Mouse (Mus musculus): ENCODE results near the gene Saa3.
"Not testable (repeated sequence)": the region's sequence is repeated elsewhere in the genome, so short reads cannot be mapped to it uniquely, and the experiment has no call there.

Gene Saa3

GRCm38 (mm10) chr7:46715600-46715999 is at the start of gene Saa3:
Gene Saa3 (minus strand): TSS chr7:46715700.
- DNase-seq (ENCODE audit: low spot score), result no peak

GRCm38 (mm10) chr7:46764672-46765071 is 49.2 kb upstream of the Saa3 start:
- no peak for DNase-seq (ENCODE audit: low spot score)

- DNase-seq (ENCODE audit: low spot score), result no peak
These were observed 47.1 kb upstream of the Saa3 start for GRCm38 (mm10) chr7:46762601-46763000.

- no peak for DNase-seq (ENCODE audit: low spot score)
These were observed 45.7 kb upstream of the Saa3 start for GRCm38 (mm10) chr7:46761049-46761795.

DNA sequence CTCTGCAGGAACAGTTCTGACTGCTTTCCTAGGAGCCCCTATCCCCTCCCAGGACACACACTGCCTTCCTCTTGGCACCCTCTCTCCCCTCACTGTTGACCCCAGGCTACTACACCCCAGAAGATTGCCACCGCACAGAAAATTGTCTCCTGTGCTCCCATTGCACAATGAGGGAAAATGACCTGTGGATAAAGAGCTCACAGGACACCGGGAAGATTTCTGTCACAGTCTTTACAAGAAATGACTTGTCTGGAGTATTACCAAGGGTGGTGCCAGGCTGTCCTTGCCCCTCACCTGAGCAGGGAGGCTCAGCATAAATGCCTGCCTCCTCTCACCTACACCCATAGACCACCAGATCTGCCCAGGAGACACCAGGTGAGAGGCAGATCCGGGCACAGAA is 36.0 kb upstream of the Saa3 start, which contains the start of gene Saa2:
Gene Saa2 (plus strand): TSS at position 301 of the 400 bp plus-strand sequence.
- no peak for DNase-seq (ENCODE audit: low spot score)

DNA sequence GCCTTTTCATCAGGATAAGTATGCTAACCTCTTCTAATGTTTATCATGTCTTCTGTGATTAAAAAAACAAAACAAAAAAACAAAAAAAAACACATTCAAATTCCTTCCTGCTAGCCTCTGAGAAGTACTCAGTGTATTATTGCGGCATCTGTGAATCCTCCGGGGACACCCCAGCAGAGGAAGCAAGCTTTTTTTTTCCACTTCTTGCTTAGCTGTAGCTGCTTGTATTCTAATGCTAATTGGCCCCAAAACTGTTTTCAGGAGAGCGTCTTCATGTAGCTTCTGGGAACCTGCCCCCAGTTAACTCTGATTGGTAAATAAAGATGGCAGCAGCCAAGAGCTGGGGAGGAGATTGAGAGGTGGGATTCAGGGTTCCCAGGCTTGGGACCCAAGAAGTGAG is 33.0 kb upstream of the Saa3 start:
- DNase-seq (ENCODE audit: low spot score), result no peak

GRCm38 (mm10) chr7:46746381-46746780 is 30.9 kb upstream of the Saa3 start:
- DNase-seq (ENCODE audit: low spot score), result no peak

- DNase-seq (ENCODE audit: low spot score), result no peak
These were observed 30.3 kb upstream of the Saa3 start for GRCm38 (mm10) chr7:46745816-46746215.

GRCm38 (mm10) chr7:46742880-46743279 is 27.4 kb upstream of the Saa3 start, which contains the start of gene Saa1:
Gene Saa1 (minus strand): TSS chr7:46742980.
- not testable (repeated sequence) for DNase-seq (ENCODE audit: low spot score)

DNA sequence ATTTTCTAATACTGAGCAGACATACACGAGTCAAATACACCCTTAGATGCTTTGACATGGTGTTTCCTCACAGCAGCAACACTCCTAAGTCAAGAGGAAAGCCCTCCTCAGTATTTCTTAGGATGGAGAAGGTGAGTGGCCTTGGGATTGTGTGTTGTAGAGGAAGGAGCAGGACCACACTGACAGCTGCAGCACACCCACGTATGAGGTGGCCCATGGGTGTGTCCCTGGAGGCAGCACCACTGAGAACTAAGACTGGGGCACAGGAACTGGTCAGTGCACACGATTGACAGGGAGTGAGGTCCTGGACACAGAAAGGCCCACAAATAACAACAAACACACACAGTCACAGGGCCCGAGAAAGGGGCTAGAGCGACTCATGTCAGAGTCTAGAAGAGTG is 24.5 kb upstream of the Saa3 start:
- not testable (repeated sequence) for DNase-seq (ENCODE audit: low spot score)

DNA sequence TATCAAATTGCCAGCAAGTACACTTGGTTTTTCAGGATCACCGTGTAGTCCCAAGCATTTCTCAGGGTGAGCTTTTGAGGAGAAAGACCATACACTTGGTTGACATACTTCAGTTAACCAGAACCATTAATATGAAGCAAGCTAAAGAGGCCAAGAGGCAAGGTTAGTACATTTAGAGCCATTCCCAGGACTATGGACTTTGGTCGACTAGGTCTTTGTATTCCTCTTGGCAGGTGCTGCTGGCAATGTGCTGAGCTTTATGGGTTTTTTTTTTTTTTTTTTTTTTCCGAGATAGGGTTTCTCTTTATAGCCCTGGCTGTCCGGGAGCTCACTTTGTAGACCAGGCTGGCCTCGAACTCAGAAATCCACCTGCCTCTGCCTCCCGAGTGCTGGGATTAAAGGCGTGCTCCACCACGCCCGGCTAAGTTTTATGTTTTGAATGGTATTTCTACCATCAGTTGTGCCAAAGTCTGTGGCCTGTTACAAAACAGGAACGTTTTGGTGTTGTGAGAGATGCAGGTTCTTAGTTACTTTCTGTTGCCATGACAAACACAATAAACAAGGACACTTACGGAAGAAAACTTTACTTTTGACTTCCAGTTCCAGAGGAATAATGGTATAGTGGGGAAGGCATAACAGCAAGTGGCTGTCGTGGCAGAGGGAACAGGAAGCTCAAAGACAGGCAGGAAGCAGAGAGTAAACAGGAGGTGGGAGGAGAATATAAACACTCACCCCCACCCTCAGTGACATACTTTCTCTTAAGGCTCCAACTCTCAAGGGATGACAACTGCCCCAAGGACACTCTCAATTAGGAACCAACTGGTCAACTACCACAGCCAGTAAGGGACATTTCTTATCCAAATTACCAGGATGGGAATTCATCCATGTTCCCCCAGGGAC is 23.3 kb upstream of the Saa3 start:
- no peak for DNase-seq (ENCODE audit: low spot score)

DNA sequence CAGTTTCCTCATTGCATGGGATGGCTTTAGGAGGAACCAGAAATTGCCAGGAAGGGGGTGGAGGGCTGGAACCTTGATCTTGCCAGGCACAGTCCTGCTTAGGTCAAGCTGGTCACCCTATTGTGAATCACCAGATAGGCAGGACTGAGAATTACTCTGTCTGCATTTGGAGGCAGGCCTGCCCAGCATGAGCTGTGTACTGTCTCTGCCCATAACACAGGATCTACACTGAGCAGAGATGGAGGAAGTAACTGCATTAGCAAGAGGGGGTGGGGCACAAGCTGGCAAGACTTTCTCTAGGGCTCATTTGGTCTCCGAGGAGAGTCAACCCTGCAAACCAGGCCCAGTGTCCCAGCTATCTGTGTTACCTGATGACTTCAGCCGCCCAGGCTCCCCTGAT is 19.5 kb upstream of the Saa3 start:
- DNase-seq (ENCODE audit: low spot score), result no peak

- DNase-seq (ENCODE audit: low spot score), result no peak
These were observed 17.0 kb upstream of the Saa3 start, which contains the start of gene Saa4 for GRCm38 (mm10) chr7:46732458-46732857. Gene Saa4 (minus strand): TSS chr7:46732603.

- no peak for DNase-seq (ENCODE audit: low spot score)
These were observed 12.1 kb upstream of the Saa3 start for GRCm38 (mm10) chr7:46727584-46727983.

DNA sequence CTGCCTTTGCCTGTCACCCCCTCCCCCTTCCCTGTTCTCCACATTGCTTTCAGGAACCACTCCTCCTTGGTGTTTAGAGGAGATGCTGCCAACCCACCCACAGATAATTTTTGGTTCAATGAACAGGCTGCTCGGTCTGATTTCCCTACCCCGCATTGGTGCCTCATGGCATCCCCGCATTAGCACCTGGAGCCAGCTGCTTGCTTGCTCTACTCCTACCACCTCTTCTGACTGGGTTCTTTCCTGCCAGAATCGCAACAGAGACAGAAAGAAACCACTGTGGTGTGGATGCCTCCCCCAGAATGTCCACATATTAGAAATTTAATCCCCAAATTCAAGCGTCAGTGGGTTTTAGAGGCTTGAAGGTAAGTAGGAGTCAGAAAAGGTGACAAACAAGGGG is 8.9 kb upstream of the Saa3 start:
- no peak for DNase-seq (ENCODE audit: low spot score)

GRCm38 (mm10) chr7:46723849-46724248 is 8.3 kb upstream of the Saa3 start:
- no peak for DNase-seq (ENCODE audit: low spot score)

DNA sequence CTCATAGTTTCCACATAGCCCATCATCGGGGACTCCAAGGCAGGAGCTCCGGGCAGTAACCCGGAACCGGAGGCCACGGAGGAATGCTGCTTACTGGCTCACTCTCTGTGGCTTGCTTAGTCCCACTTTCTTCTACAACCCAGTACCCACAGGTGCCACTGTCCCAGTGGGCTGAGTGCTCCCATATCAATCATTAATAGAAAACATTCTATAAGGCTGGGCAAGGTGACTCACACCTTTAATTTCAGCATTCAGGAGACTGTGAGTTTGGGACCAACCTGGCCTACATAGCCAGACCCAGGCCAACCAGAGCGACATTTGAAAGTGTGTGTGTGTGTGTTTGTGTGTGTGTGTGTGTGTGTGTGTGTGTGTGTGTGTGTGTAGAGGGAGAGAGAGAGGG is 7.9 kb upstream of the Saa3 start:
- DNase-seq (ENCODE audit: low spot score), result no peak

GRCm38 (mm10) chr7:46720460-46720859 is 5.0 kb upstream of the Saa3 start:
- no peak for DNase-seq (ENCODE audit: low spot score)

- no peak for DNase-seq (ENCODE audit: low spot score)
These were observed 4.0 kb upstream of the Saa3 start for GRCm38 (mm10) chr7:46719526-46719925.

DNA sequence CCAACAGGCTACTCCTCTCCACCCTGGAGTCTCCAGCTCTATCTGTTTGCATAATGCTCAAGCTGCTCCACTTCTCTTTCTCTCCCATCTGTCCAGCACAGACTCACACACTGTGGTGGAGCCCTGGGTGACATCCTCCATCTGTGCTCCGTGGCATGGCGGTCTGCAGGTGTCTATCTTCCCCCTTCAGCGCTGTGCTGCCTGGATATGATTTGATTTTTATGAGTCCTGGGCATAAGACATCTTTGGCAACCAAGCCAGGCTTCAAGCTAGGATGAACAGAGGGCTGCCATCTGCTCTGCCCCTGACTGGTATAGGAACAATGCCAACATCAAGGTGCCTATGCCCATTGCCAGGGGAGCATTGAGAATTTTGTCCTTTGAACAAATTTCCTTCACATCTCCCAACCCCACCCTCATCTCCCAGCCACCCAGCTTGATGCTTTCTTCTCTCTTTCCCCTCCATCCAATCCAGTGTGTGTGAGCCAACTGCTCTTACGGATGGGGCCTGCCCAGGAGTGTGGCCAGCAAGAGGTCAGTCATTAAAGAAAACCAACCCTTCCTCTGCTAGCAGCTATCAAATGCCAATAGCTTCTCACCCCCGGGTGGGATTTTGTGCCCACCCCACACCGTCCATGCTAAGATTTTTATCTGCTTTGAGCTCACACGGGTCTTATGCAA is 3.2 kb upstream of the Saa3 start:
- no peak for DNase-seq (ENCODE audit: low spot score)

GRCm38 (mm10) chr7:46716897-46717296 is 1.4 kb upstream of the Saa3 start:
- DNase-seq (ENCODE audit: low spot score), result no peak

DNA sequence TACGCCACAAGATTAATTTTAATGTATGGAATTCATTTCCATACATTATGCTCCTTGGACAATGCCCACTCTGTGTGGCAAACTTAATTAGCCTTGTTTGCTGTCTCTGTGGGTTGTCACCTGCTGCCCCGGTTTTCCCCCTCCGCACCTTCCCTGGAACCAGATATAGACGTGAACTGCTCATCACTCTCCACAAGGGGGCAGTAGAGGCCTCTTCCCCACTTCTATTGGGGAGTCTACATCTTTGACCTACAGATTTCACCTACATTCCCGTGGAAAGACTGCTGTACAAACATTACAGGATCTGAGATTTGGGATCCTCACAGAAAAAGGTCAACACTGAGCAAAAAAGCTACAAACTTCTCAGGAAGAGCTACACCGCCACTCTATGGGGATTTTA is 982 bp downstream of the Saa3 start:
- peak; percentile 76 for DNase-seq (ENCODE audit: low spot score)

Measured in embryo, embryonic 10 days (tissue).